Mouse (Mus musculus) left cerebral cortex, adult 8-10 months (tissue): ENCODE data around the gene Gm16506. TPM values are rescaled to one million over a fixed set of nuclear protein-coding genes. Genes with fewer than 3 reads are reported as not detected.
"Not testable (repeated sequence)": the region's sequence is repeated elsewhere in the genome, so short reads cannot be mapped to it uniquely, and the experiment has no call there.

ENCODE experiments used
- DNase-seq, 2 experiments: peaks; one replicate each; pipeline ENCODE4 v3.0.0; 2022; ENCODE audit warnings: low spot score in 2 of 2
- total RNA-seq, 4 experiments: library from RNA; stranded (reverse); gene quantifications; 2 replicates each; pipeline ENCODE4 v1.2.4; 2022

Gene Gm16506
- not detected for total RNA-seq

- DNase-seq = not testable (repeated sequence)
Observed at GRCm38 (mm10) chr14:43727385-43727784, at the start of gene Gm16506. Gene Gm16506 (minus strand): TSS chr14:43727485.

- not testable (repeated sequence) for DNase-seq
Observed at GRCm38 (mm10) chr14:43747566-43747965, 20.3 kb upstream of the Gm16506 start, which contains the start of gene Gm6526. Gene Gm6526 (plus strand): TSS chr14:43747866.

GRCm38 (mm10) chr14:43697621-43698020 is 29.7 kb downstream of the Gm16506 start, which contains the start of gene Gm7324:
Gene Gm7324 (plus strand): TSS chr14:43697828.
- not testable (repeated sequence) for DNase-seq

- DNase-seq = not testable (repeated sequence)
Observed at GRCm38 (mm10) chr14:43677099-43677498, 50.2 kb downstream of the Gm16506 start, which contains the start of gene Gm8165. Gene Gm8165 (minus strand): TSS chr14:43677199.

Other genes with a start within 250 kb of the Gm16506 start
- under 1 TPM; 0.46 to 0.70 (median 0.58) TPM for gene Gm5799, start 183.9 kb downstream of the Gm16506 start, total RNA-seq
- gene Gm17654, start 148.3 kb downstream of the Gm16506 start, total RNA-seq = not detected
- gene Gm10375, start 119.5 kb downstream of the Gm16506 start, total RNA-seq = not detected
- not detected for gene Gm8165, start 50.3 kb downstream of the Gm16506 start, total RNA-seq
- gene Gm7324, start 29.7 kb downstream of the Gm16506 start, total RNA-seq = 1 to 10 TPM in 2 of 4 experiments, under 1 TPM in 2; 0.39 to 2.3 (median 0.98) TPM
- gene Gm6526, start 20.4 kb upstream of the Gm16506 start, total RNA-seq = not detected
- gene Gm8180, start 57.3 kb upstream of the Gm16506 start, total RNA-seq = not detected
- not detected for gene Ear1, start 148.0 kb upstream of the Gm16506 start, total RNA-seq
- gene Ear10, start 196.1 kb upstream of the Gm16506 start, total RNA-seq = not detected
- gene Gm8113, start 197.9 kb upstream of the Gm16506 start, total RNA-seq = under 1 TPM in 3 of 4 experiments, not detected in 1; 0.13 to 0.18 (median 0.15) TPM
- gene Ang5, start 229.6 kb upstream of the Gm16506 start, total RNA-seq = not detected